Mouse (Mus musculus) hindbrain, embryonic 11.5 days (tissue): Measurements from ENCODE around the gene Mlc1. TPM values are rescaled to one million over a fixed set of nuclear protein-coding genes. Genes with fewer than 3 reads are reported as not detected.
A peak's percentile ranks its signal among the peaks of the same experiment; 100 is the strongest.

Experiments used
- ATAC-seq: fragments of 200-750 bp; cut with Nextera tagmentation; 2 replicates; pipeline ENCODE4 v1.8.0; 2017; ENCODE audit warnings: mild to moderate bottlenecking, moderate TSS enrichment, moderate library complexity; ENCODE audit not compliant: low FRiP score
- DNase-seq: peaks from one replicate; pipeline ENCODE4 v3.0.0-alpha.2; 2015; ENCODE audit warnings: low spot score
- H3K27ac ChIP-seq: fragments of 300-500 bp; sonication (generic); 2 replicates; pipeline ENCODE4 v1.5.1; 2014; ENCODE audit warnings: mild to moderate bottlenecking, low read depth, low read length
- H3K27me3 ChIP-seq: fragments of 300-500 bp; sonication (generic); 2 replicates; pipeline ENCODE4 v1.6.1; 2014; ENCODE audit warnings: mild to moderate bottlenecking, low read length, moderate library complexity, mixed read lengths; ENCODE audit not compliant: control insufficient read depth, insufficient read depth
- H3K36me3 ChIP-seq: fragments of 300-500 bp; sonication (generic); 2 replicates; pipeline ENCODE4 v1.6.1; 2014; ENCODE audit warnings: mild to moderate bottlenecking, low read length, moderate library complexity, mixed read lengths; ENCODE audit not compliant: control insufficient read depth, insufficient read depth
- H3K4me1 ChIP-seq: fragments of 300-500 bp; sonication (generic); replicated peaks from 2 replicates; pipeline ENCODE4 v1.6.1; 2014; ENCODE audit warnings: low read length, mixed read lengths; ENCODE audit not compliant: control insufficient read depth, insufficient read depth
- H3K4me2 ChIP-seq: fragments of 300-500 bp; sonication (generic); replicated peaks from 2 replicates; pipeline ENCODE4 v1.6.1; 2014; ENCODE audit warnings: mild to moderate bottlenecking, low read depth, low read length
- H3K4me3 ChIP-seq: fragments of 300-500 bp; sonication (generic); 2 replicates; pipeline ENCODE4 v1.5.1; 2014; ENCODE audit warnings: low read depth, low read length
- H3K9ac ChIP-seq: fragments of 300-500 bp; sonication (generic); 2 replicates; pipeline ENCODE4 v1.6.1; 2014; ENCODE audit warnings: low read depth, low read length
- H3K9me3 ChIP-seq: fragments of 300-500 bp; sonication (generic); 2 replicates; pipeline ENCODE4 v1.6.1; 2016; ENCODE audit warnings: low read length; ENCODE audit not compliant: control insufficient read depth
- WGBS: fragments of 180-500 bp; shearing (Covaris S2); extraction: QIAGEN DNeasy Blood & Tissue Kit; methylation state at CpG from one replicate; pipeline ENCODE4 v1.1.7; 2014; 5-methylcytosine and 5-hydroxymethylcytosine counted together
- polyA plus RNA-seq: library from polyadenylated mRNA; unstranded; fragments of >200 nt; fragmentation: Nextera tagmentation; extraction: Ambion mirVana; gene quantifications from 2 replicates; pipeline ENCODE4 v1.2.1, GENCODE M21; 2014

Gene Mlc1
- polyA plus RNA-seq, 1 experiment from 2014 or later: 4.1 TPM

DNA sequence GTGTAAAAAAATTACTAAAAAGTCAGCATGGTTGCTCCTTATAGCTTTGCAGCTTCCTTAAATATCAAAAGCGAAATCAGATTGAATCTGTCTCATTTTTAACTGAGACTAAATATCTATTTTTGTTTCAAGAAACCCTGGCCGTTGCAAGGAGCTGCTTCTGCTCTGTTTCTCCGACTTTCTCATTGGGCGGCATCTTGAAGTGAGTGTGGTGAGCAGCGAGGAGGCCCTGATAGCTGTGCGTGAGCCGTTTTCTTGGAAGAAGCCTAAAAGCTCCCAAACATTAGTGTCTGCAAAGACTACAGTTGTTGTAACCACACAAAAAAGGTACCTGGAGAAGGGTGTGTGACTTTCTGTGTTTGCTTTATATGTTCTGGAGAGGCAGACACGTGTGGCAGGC lies 19.8 kb upstream of the Mlc1 start:
- Histone ChIP-seq H3K4me3 (no peak overlapping the region), H3K27me3 (no peaks in the 10 kb centered on the region), H3K27ac (no peak overlapping the region), H3K4me1 (no peaks in the 10 kb centered on the region), H3K4me2 (no peak overlapping the region), H3K9ac (no peak overlapping the region), H3K9me3 (no peaks in the 10 kb centered on the region), H3K36me3 (no peaks in the 10 kb centered on the region)
- no peak for DNase-seq
- 80% methylated on average over 8 of the region's 8 CpGs for WGBS
- no peak for ATAC-seq

DNA sequence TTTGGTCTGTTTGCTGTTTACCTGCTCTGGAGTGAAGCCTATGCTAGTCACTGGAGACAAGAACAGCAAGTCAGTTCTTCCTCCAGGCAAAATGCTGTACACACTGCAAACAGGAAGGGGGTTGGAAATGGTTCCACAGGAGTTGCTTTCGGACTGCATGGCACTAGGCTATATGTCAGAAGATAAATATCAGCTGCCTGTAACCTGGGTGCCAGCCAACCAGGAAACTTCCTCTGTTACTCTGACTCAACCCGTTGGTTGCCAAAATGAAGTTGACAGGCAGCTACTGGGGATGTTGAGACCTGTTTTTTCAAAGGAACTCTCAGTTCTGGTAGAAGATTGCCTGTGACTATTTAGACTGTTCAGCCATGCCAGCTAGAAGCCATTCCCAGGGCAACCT lies 10.4 kb upstream of the Mlc1 start:
- H3K36me3 ChIP-seq: no peaks in the 10 kb centered on the region
- ATAC-seq (no peak), DNase-seq (no peak)
- no peak overlapping the region for H3K4me2 ChIP-seq
- no peaks in the 10 kb centered on the region for H3K4me1 ChIP-seq
- H3K27me3 ChIP-seq: no peaks in the 10 kb centered on the region
- no peak overlapping the region for H3K9ac ChIP-seq
- H3K9me3 ChIP-seq: no peaks in the 10 kb centered on the region
- no peak overlapping the region for H3K27ac ChIP-seq
- H3K4me3 ChIP-seq: no peak overlapping the region
- WGBS: 83% methylated on average over 2 of the region's 2 CpGs

DNA sequence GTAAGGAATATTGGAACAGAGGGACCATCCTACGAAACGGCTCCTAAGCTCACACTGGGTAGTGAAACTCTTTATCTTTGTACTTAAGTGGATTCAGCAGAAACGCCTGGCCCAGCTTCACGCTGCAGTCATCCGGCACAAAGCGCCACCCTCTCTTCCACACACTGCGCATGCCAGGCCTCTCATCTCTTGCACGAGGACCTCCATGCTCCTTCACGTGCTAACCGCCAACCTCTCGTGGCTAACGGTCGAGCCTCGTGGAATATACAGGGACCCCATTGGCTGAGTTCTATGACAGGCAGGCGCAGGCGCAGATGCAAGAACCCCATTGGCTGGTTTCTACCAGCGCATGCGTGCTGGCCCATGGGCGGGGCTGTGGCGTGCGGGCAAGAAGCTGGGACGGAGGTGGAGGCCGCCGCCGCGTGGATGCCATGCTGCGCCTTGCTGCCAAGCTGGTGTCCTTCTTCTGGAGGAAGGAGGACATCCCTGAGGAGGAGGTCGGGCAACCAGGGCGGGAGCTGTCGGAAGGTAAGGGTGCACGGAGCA lies 3.8 kb upstream of the Mlc1 start, which contains the start of gene Mov10l1:
Mov10l1 (plus strand) TSS at position 376 of the 546 bp plus-strand sequence.
- no peak within 1 kb of the TSS for H3K27ac ChIP-seq
- no peaks in the 10 kb centered on the region for H3K27me3 ChIP-seq
- no peak within 1 kb of the TSS for H3K4me3 ChIP-seq
- no peak for DNase-seq
- H3K9me3 ChIP-seq: no peaks in the 10 kb centered on the region
- no peaks in the 10 kb centered on the region for H3K4me1 ChIP-seq
- 94% methylated on average over 31 of the region's 31 CpGs for WGBS
- H3K4me2 ChIP-seq: no peak within 1 kb of the TSS
- H3K9ac ChIP-seq: no peak within 1 kb of the TSS
- no peaks in the 10 kb centered on the region for H3K36me3 ChIP-seq
- no peak for ATAC-seq

DNA sequence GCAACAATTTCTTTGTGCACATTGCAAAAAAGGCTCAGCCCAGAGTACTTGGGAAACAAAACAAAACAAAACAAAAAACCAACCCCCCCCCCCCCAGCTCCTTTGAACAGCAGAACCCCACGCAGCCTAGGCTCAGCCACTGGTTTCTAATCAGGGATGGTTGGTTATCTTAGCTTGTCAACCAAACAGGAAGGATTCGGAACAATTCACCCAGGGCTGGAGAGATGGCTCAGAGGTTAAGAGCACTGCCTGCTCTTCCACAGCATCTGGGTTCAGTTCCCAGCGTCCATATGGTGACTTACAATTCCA lies 285 bp upstream of the Mlc1 start:
- DNase-seq (no peak), ATAC-seq (peak; percentile 72)
- Histone ChIP-seq H3K4me3 (no peak overlapping the region), H3K27ac (peak overlapping the region; percentile 32), H3K4me1 (no peaks in the 10 kb centered on the region), H3K27me3 (no peaks in the 10 kb centered on the region), H3K9me3 (no peaks in the 10 kb centered on the region), H3K36me3 (no peaks in the 10 kb centered on the region), H3K4me2 (no peak overlapping the region), H3K9ac (no peak overlapping the region)
- 26% methylated on average over 3 of the region's 3 CpGs for WGBS

DNA sequence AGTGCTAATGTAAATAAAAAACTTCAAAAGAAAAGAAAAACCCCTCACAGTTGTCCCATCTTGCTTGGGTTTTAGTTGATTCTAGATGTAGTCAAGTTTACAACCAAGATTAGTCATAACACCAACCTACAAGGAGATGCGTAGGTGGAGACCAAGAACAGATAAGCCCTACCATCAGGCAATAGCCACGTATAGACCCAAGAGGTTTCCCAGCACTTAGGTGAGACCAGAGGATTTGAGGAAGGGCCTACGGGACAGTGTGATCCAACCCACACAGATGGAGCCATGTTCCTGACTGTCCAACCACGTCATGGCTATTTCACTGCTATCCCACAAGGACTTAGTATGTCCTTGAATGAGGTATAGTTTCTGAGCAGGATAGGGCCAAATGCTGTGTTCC lies 6.5 kb downstream of the Mlc1 start:
- Histone ChIP-seq H3K27ac (no peak overlapping the region), H3K9ac (no peak overlapping the region), H3K9me3 (no peaks in the 10 kb centered on the region), H3K27me3 (no peaks in the 10 kb centered on the region), H3K4me3 (no peak overlapping the region), H3K4me2 (no peak overlapping the region), H3K36me3 (no peaks in the 10 kb centered on the region), H3K4me1 (no peaks in the 10 kb centered on the region)
- 84% methylated on average over 4 of the region's 4 CpGs for WGBS
- DNase-seq: no peak
- ATAC-seq: no peak

DNA sequence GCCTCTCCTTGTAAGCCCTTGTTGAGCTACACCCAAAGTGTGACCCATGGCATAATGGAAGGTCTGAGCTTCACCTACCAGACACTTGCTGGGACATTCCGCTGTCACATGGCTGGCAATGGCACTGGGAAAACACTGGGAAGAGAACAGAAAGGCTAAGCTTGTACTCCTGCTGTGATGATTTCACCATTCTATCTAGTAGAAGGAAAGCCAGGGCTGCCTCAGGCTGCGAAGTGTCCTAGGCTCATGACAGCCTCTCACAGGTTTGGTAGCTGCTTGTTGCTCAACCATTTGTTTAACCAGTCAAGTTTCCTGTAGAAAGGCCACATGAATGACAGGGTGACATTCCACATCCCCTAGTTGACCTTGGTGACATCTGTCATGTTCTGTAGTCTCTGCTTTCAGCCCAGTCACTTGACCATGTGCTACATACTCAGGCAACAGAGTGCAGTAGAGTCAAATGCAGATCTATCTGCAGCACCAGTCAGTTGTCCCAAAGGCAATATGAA lies 14.7 kb downstream of the Mlc1 start:
- DNase-seq (no peak), ATAC-seq (no peak)
- Histone ChIP-seq H3K27ac (no peak overlapping the region), H3K36me3 (no peaks in the 10 kb centered on the region), H3K4me3 (no peak overlapping the region), H3K9ac (no peak overlapping the region), H3K9me3 (no peaks in the 10 kb centered on the region), H3K27me3 (no peaks in the 10 kb centered on the region), H3K4me2 (no peak overlapping the region), H3K4me1 (no peaks in the 10 kb centered on the region)
- WGBS: 89% methylated on average over 2 of the region's 2 CpGs

DNA sequence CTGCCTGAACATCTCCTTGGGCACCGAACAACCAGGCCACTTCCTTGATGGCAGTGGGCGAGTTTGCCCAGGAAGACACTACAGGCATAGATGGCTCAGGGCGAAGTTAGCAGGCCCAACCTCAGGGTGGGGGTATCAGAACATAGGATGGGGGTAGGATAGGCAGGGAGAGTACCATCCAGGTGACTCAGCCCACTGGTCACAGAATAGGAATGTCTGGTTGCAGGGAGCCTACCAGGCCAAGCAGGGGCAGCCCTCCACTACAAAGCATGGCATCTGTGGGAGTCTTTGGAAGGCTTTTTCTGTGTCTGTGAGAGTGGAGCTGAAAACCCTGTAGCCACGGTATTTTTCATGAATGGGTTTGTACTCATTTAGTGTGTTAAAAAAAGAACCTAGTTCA lies 21.3 kb downstream of the Mlc1 start:
- Histone ChIP-seq H3K36me3 (no peaks in the 10 kb centered on the region), H3K9ac (no peak overlapping the region), H3K4me1 (0 out of 2 replicates have a peak, but pooled peaks cover 2% of the 10 kb centered on the region), H3K4me3 (no peak overlapping the region), H3K9me3 (no peaks in the 10 kb centered on the region), H3K27me3 (peaks cover 14% of the 10 kb centered on the region), H3K4me2 (no peak overlapping the region), H3K27ac (no peak overlapping the region)
- ATAC-seq (no peak), DNase-seq (no peak)
- WGBS: 76% methylated on average over 4 of the region's 4 CpGs

DNA sequence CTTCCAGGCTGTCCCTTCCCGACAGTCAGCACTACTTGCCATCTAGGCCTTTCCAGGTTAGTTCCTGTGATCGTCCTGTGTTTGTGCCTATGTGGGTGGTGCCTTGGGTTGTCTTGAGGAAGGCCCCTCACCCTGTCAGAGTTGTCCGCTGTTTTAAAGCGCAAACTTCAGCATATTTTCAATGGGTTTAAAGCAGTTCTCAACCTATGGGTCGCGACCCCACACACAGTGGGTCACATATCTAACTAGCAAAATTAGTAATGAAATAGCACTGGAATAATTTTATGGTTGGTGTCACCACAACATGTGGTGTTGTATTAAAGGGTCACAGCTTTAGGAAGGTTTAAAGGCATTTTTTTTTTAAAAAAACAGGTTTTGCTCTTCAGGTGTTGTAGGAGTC lies 23.5 kb downstream of the Mlc1 start:
- H3K9ac ChIP-seq: no peak overlapping the region
- ATAC-seq (no peak), DNase-seq (no peak)
- no peaks in the 10 kb centered on the region for H3K36me3 ChIP-seq
- 0 out of 2 replicates have a peak, but pooled peaks cover 2% of the 10 kb centered on the region for H3K4me1 ChIP-seq
- H3K27me3 ChIP-seq: peaks cover 14% of the 10 kb centered on the region
- no peaks in the 10 kb centered on the region for H3K9me3 ChIP-seq
- WGBS: 84% methylated on average over 6 of the region's 6 CpGs
- no peak overlapping the region for H3K4me3 ChIP-seq
- H3K27ac ChIP-seq: no peak overlapping the region
- no peak overlapping the region for H3K4me2 ChIP-seq

DNA sequence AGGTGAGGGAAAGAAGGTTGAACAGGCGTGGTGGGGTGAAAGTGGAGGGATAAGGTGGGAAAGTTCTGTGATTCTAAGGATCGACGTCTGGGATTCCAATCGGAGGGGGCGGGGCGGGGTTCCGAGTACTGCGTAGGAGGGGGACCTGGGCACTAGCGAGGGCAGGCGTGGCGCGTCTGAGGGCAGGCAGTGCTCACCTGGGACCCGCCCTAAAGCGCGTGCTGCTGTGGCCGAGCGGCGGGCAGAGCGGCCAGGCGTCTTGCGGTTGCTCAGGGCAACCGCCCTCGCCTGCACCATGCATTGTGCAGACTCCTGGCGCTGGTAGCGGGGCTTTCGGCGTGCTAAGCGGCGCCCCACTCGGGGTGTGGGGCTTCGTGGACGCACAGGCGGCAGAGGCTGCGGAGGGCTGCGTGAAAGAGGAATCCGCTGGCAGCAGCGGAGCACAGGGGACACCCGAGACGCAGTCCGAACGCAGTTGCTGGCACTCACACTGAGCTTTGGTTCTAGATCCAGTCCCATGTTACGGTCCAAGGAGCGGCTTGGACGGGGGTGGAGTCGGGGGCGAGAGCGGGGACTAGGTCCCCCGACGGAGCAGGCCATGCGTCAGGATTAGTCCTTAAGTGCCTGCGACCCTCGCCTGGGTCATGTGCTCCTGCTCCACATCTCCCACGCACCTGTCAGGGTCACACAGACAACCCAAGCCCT lies 24.3 kb downstream of the Mlc1 start, which contains the start of gene Ttll8:
Ttll8 (minus strand) TSS at position 51 of the 705 bp plus-strand sequence.
- Histone ChIP-seq H3K4me2 (peak within 1 kb of the TSS; percentile 54), H3K9me3 (no peaks in the 10 kb centered on the region), H3K27ac (no peak within 1 kb of the TSS), H3K27me3 (peaks cover 14% of the 10 kb centered on the region), H3K4me1 (0 out of 2 replicates have a peak, but pooled peaks cover 2% of the 10 kb centered on the region), H3K36me3 (no peaks in the 10 kb centered on the region), H3K4me3 (peak within 1 kb of the TSS; percentile 25), H3K9ac (peak within 1 kb of the TSS; percentile 40; the same call in 1 of the 2 replicates)
- 3% methylated on average over 52 of the region's 53 CpGs for WGBS
- DNase-seq: peak; percentile 55
- peak; percentile 81 for ATAC-seq
